Mouse (Mus musculus): ENCODE data around the gene Dntt. TPM values are rescaled to one million over a fixed set of nuclear protein-coding genes. Genes with fewer than 3 reads are reported as not detected.

Dntt gene
- total and polyA plus RNA-seq, 2 experiments from 2014 or later = 0.10 to 0.23 TPM

DNA sequence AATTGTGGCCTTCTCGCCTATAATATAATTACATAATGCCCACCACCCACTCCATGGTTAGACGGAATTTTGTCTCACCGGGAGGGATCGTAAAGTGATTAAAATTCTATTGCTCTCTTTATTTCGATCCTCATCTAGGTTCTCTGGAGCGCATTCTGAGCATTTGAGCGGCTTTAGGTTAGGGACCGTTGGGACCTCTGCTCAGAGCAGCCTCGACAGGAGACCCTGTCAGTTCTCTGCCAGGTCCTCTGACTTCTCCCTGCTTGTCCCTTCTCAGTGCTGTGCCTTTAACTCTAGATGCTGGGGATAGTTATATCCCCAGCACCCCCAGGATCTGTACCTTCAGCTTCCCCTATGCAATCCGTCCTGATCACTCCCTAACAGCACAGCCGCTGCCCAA is 37.0 kb upstream of the Dntt start:
- WGBS = 69% methylated on average over 11 of the region's 11 CpGs
- no peak for TF ChIP-seq CTCF (IDR thresholded peaks at IDR 0.05; ENCODE audit: low read depth)
- ATAC-seq (no peak), DNase-seq (no peak)
- Histone ChIP-seq H3K36me3 (ENCODE audit: insufficient read depth) (no peaks in the 10 kb centered on the region), H3K27me3 (ENCODE audit: insufficient read depth, low read length) (no peaks in the 10 kb centered on the region), H3K4me3 (ENCODE audit: low read depth, low read length) (no peak overlapping the region), H3K27ac (ENCODE audit: low read depth, low read length) (no peak overlapping the region), H3K4me2 (ENCODE audit: low read depth) (no peak overlapping the region), H3K9ac (no peak overlapping the region), H3K4me1 (ENCODE audit: insufficient read depth) (no peaks in the 10 kb centered on the region), H3K9me3 (ENCODE audit: low read length) (no peaks in the 10 kb centered on the region)

DNA sequence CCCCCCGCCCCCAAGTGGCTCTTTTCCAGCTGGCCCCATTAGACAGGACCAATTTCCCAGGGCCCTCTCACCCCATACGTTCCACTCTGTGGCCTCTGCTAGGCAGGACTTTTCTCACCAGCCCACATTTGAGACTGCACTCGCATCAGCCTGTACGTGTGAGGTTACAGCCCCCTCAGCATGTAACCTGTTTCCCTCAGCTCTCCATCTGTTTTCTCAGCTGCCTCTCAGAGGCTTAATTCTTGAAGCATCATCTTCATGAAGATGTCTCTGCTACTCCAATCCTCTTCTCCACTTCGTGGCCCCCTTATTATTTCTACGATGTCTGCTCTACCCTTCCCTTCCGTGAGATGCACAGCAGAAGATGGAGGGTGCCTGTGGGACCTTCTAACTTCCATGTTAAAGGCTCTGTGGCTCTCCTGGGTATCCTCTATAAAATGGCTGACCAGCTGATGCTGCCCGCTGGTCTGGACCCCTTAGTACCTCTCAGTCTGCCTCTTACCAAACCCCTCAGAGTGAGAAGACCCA is 36.5 kb upstream of the Dntt start:
- Histone ChIP-seq H3K9ac (no peak overlapping the region), H3K4me1 (ENCODE audit: insufficient read depth) (no peaks in the 10 kb centered on the region), H3K4me3 (ENCODE audit: low read depth, low read length) (no peak overlapping the region), H3K27ac (ENCODE audit: low read depth, low read length) (no peak overlapping the region), H3K4me2 (ENCODE audit: low read depth) (no peak overlapping the region), H3K27me3 (ENCODE audit: insufficient read depth, low read length) (no peaks in the 10 kb centered on the region), H3K9me3 (ENCODE audit: low read length) (no peaks in the 10 kb centered on the region), H3K36me3 (ENCODE audit: insufficient read depth) (no peaks in the 10 kb centered on the region)
- DNase-seq (no peak), ATAC-seq (no peak)
- WGBS = 79% methylated on average over 8 of the region's 8 CpGs
- TF ChIP-seq CTCF (IDR thresholded peaks at IDR 0.05; ENCODE audit: low read depth) = no peak

DNA sequence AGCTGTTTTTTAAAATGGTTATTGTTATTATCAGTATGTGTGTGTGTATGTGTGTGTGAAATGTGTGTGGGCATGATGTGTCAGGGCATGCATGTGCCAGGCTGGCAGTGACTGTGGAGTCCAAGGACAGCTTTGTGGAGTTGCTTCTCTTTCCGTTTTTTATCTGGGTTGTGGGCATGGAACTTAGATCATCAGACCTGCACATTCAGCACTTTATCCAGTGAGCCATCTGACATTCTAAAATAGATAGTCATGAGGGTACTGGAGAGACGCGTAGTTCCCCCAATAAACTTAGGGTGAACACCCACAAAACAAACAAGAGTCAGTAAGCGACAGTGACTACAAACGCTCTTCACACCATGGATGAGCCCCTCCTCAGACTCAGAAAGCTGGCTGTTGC is 35.7 kb upstream of the Dntt start:
- WGBS = 95% methylated on average over 5 of the region's 5 CpGs

DNA sequence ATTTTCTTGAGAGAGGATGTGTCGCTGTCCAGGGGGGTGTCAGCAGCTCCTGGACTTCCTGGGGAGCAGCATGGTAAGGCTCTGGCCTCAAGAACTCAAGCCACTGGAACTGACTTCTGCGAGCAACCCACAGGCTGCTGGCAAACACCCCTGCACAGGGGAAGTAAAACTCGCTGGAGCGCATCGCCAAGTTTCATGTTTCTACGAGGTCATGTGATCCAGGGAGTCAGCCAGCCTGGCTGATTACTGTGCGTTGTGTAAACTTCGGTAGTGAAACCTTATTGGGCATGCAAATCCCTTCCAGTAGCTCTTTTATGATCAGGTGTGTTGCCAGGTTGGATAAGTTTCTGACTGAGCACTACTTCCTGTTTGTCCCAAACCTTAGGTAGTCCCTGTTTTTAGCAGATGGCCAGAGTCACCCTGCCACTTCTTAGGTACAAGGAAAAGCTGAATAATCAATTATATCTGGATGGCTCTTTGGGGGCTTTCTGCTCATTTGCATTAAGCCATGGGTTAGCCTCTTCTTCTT is 35.0 kb upstream of the Dntt start, which contains the start of gene Blnk:
Gene Blnk, minus strand, starts transcription at position 479 of the 529 bp plus-strand sequence.
- no peak for DNase-seq
- H3K36me3 ChIP-seq (ENCODE audit: insufficient read depth) = no peaks in the 10 kb centered on the region
- no peak within 1 kb of the TSS for H3K4me3 ChIP-seq (ENCODE audit: low read depth, low read length)
- ATAC-seq = no peak
- H3K4me2 ChIP-seq (ENCODE audit: low read depth) = no peak within 1 kb of the TSS
- H3K27ac ChIP-seq (ENCODE audit: low read depth, low read length) = no peak within 1 kb of the TSS
- no peaks in the 10 kb centered on the region for H3K9me3 ChIP-seq (ENCODE audit: low read length)
- no peaks in the 10 kb centered on the region for H3K4me1 ChIP-seq (ENCODE audit: insufficient read depth)
- WGBS = 48% methylated on average over 8 of the region's 8 CpGs
- no peak for TF ChIP-seq CTCF (IDR thresholded peaks at IDR 0.05; ENCODE audit: low read depth)
- no peaks in the 10 kb centered on the region for H3K27me3 ChIP-seq (ENCODE audit: insufficient read depth, low read length)
- H3K9ac ChIP-seq = no peak within 1 kb of the TSS

More for the DNA sequence above, 35.7 kb upstream of the Dntt start:
- Histone ChIP-seq H3K27me3 (ENCODE audit: insufficient read depth, low read length) (no peaks in the 10 kb centered on the region), H3K4me2 (ENCODE audit: low read depth) (no peak overlapping the region), H3K36me3 (ENCODE audit: insufficient read depth) (no peaks in the 10 kb centered on the region), H3K9me3 (ENCODE audit: low read length) (no peaks in the 10 kb centered on the region), H3K27ac (ENCODE audit: low read depth, low read length) (no peak overlapping the region), H3K4me1 (ENCODE audit: insufficient read depth) (no peaks in the 10 kb centered on the region), H3K9ac (no peak overlapping the region), H3K4me3 (ENCODE audit: low read depth, low read length) (no peak overlapping the region)
- ATAC-seq (no peak), DNase-seq (no peak)
- TF ChIP-seq CTCF (IDR thresholded peaks at IDR 0.05; ENCODE audit: low read depth) = no peak

DNA sequence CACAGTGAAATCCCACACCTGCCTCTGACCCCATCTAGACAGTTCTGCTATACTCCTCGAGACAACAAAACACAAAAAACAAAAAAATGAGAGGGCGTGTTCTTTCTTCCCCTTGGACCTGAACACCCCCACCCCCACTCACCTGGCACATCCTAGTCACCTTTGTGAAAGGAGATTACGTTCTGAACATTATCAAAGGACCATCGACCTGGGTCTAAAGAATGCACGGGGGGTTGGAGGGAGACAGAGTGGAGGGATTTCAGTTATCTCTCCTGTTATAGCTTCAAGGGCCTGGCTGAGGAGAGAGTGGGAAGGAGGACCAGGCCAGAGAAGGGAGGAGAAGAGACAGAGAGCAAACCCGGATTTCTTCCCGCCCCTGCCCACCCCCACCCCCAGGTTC is 34.2 kb upstream of the Dntt start:
- ATAC-seq (no peak), DNase-seq (no peak)
- WGBS = 73% methylated on average over 7 of the region's 7 CpGs
- Histone ChIP-seq H3K4me3 (ENCODE audit: low read depth, low read length) (no peak overlapping the region), H3K9ac (no peak overlapping the region), H3K27ac (ENCODE audit: low read depth, low read length) (no peak overlapping the region), H3K36me3 (ENCODE audit: insufficient read depth) (no peaks in the 10 kb centered on the region), H3K4me1 (ENCODE audit: insufficient read depth) (no peaks in the 10 kb centered on the region), H3K4me2 (ENCODE audit: low read depth) (no peak overlapping the region), H3K27me3 (ENCODE audit: insufficient read depth, low read length) (no peaks in the 10 kb centered on the region), H3K9me3 (ENCODE audit: low read length) (no peaks in the 10 kb centered on the region)
- TF ChIP-seq CTCF (IDR thresholded peaks at IDR 0.05; ENCODE audit: low read depth) = no peak

DNA sequence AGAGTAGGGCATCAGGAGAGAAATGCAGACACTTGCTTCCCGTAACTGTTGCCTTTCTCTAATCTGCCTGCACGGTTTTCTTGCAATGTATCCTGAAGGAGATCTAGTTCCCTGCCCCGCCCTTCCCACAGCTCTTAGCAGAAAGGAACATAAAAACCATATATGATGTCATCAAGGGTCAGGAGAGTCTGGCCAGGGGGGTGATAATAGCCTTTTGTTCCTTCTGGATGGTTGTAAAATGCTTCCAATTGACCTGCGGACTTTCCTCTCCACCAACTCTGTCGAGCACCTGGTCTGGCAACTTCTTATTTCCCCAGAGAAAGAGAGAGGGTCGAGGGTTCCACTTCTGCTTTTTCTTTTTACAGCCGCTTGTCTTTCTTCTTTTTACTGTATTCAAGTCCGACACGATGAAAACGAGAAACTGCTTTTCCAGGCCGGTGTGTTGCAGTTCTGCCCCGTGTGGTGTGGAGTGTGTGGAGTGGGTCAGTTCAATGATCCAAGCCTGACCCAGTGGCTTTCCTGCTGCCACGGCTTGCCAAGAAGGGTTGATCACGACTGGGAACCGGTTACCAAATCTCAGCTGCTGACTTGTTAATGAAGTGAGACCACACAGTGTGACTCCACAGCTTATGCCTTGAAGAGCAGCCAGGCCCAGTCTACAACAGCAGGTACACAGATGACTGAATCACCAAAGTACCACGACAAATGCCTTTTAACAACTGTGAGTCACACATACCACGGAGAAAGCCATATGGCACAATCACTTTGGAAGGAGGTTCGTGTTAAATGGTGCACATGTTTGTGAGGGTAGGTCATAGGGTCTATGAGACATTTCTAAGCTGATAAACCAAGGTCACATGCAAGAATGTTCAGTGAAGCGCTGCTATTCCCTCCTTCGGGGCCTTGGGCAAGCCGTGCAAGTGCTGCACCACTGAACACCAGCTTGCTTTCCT is 33.4 kb upstream of the Dntt start:
- DNase-seq (peak; percentile 22), ATAC-seq (peak; percentile 55)

DNA sequence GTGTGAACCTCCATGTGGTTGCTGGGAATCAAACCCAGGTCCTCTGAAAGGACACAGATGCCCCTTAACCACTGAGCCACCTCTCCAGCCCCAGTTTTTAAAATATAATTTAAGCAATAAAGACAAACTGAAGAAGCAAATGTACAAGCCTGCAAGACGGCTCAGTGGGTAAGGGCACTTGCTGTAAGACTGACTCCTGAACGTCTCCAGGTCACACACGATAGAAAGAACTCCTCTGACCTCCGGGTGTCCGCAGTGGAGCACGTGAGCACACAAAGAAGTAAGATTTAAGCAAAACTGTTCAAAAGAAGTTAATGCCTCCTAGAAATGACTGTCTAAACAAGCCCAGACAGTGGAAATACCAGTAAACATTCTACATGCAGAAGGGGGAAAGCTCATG is 32.4 kb upstream of the Dntt start:
- 94% methylated on average over 6 of the region's 6 CpGs for WGBS
- H3K27ac ChIP-seq (ENCODE audit: low read depth, low read length) = no peak overlapping the region
- H3K4me2 ChIP-seq (ENCODE audit: low read depth) = no peak overlapping the region
- ATAC-seq (no peak), DNase-seq (no peak)
- no peaks in the 10 kb centered on the region for H3K36me3 ChIP-seq (ENCODE audit: insufficient read depth)
- H3K9me3 ChIP-seq (ENCODE audit: low read length) = no peaks in the 10 kb centered on the region
- TF ChIP-seq CTCF (IDR thresholded peaks at IDR 0.05; ENCODE audit: low read depth) = no peak
- H3K9ac ChIP-seq = no peak overlapping the region
- H3K27me3 ChIP-seq (ENCODE audit: insufficient read depth, low read length) = no peaks in the 10 kb centered on the region
- no peak overlapping the region for H3K4me3 ChIP-seq (ENCODE audit: low read depth, low read length)
- H3K4me1 ChIP-seq (ENCODE audit: insufficient read depth) = no peaks in the 10 kb centered on the region

More for the DNA sequence above, 33.4 kb upstream of the Dntt start:
- WGBS = 52% methylated on average over 21 of the region's 21 CpGs
- Histone ChIP-seq H3K4me3 (ENCODE audit: low read depth, low read length) (no peak overlapping the region), H3K27me3 (ENCODE audit: insufficient read depth, low read length) (no peaks in the 10 kb centered on the region), H3K4me1 (ENCODE audit: insufficient read depth) (no peaks in the 10 kb centered on the region), H3K9ac (no peak overlapping the region), H3K9me3 (ENCODE audit: low read length) (no peaks in the 10 kb centered on the region), H3K27ac (ENCODE audit: low read depth, low read length) (no peak overlapping the region), H3K4me2 (ENCODE audit: low read depth) (no peak overlapping the region), H3K36me3 (ENCODE audit: insufficient read depth) (no peaks in the 10 kb centered on the region)
- no peak for TF ChIP-seq CTCF (IDR thresholded peaks at IDR 0.05; ENCODE audit: low read depth)
